Mouse (Mus musculus) urinary bladder, adult 2 months (tissue): ENCODE data around the gene Tcf7l2. TPM values are rescaled to one million over a fixed set of nuclear protein-coding genes. Genes with fewer than 3 reads are reported as not detected.

Source experiments
- DNase-seq: peaks from one replicate; pipeline ENCODE4 v3.0.0; 2022; ENCODE audit warnings: low spot score
- polyA plus RNA-seq: library from polyadenylated mRNA; depleted of rRNA; stranded (reverse); fragments of >200 nt; gene quantifications from 2 replicates; pipeline ENCODE4 v1.2.3, GENCODE M21; 2012; rRNA removed

The Tcf7l2 gene
- 15.7 and 23.2 TPM in 2 replicates for polyA plus RNA-seq

DNA sequence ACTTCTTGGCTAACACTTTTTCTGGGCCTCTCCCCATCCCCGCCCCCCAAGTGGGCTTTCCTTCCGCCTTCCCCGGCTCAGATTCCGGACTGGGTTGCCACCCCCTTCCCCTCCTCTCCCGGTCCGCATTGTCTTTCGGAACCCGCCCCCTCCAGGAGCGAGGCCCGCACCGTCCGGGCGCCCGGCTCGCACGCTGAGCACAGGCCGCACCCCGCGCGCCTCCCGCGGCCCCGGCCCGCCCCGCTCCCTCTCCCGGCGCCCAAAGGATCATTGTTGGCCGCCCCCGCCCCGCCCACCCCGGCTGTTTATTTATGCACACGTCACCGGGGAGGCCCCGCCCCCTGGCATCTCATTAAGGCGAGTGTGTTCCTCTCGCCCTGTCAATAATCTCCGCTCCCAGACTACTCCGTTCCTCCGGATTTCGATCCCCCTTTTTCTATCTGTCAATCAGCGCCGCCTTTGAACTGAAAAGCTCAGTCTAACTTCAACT, at the start of gene Tcf7l2:
Gene Tcf7l2 (plus strand): TSS at position 382 of the 490 bp plus-strand sequence.
- DNase-seq = peak; percentile 89

DNA sequence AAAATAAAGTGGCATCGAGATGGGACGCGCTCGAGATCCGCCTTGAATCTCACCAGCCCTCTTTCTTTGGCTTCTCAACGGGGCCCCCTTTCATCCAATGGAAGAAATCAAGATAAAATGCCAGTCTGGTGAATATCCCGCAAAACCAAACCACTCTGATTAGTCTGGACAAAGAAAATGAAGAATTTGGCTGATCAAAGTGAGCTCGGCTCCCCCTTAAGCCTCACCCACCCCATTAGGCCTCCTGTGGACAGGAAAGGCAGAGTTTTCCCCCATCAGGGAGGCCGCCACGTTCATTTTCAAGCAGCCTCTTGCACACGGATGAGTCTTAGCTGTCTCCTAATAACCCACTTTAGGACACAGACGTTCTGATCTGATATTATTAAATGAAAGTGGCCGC, 47.0 kb upstream of the Tcf7l2 start:
- DNase-seq = no peak

DNA sequence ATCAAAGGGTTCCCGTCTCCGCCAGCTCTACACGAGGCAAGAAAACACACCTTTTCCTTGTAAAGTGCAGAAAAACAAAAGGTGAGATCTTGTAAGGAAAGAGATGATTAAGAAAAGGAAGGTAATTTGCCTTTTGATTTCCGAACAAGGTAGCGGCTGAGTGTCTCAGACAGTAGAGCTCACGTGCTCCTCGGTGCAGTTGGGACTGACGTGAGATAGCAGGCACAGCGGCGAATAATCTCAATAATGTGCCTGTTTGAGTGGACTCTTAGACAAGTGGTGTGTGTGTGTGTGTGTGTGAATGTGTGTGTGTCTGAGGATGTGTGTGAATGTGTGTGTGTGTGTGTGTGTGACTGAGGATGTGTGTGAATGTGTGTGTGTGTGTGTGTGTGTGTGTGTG, 46.2 kb upstream of the Tcf7l2 start:
- no peak for DNase-seq

DNA sequence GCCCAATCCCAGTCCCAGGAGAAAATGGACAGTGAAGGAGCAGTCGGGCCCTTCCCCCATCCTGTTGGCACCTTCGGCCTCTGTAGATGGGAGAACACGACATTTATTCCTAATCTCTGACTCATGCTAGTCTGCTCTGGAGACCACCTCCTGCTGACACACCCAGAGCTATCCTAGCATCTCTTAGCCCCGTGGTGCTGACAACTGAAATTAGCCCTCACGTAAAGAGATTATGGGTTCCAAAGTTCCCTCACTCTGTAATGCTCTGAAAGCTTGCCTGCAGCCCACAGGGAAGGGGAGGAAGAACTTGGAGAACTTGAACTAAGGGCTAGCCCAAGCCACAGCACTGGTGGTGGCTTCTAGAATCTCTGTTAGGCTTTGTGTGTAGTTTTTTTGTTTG, 42.7 kb upstream of the Tcf7l2 start:
- no peak for DNase-seq

- no peak for DNase-seq
These were observed 41.4 kb upstream of the Tcf7l2 start for GRCm38 (mm10) chr19:55700214-55700568.

GRCm38 (mm10) chr19:55700569-55701282, 40.9 kb upstream of the Tcf7l2 start:
- no peak for DNase-seq

DNA sequence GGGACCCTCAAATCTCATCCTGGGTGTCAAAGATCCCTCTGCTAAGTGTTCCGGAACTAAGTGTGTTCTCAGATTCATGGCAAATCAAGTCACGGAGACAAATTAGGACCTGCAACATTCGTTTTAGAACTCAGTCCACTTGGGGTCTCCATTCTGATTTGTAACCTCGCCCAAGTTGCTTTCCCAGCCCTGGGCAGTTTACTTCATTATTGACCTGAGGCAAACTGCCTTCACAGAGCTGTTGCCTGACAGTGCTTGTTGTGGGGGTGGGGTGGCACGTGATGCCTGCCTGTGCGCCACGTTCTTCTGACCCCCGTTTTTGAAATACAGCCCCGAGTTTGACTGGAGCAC, 40.4 kb upstream of the Tcf7l2 start:
- DNase-seq = no peak

DNA sequence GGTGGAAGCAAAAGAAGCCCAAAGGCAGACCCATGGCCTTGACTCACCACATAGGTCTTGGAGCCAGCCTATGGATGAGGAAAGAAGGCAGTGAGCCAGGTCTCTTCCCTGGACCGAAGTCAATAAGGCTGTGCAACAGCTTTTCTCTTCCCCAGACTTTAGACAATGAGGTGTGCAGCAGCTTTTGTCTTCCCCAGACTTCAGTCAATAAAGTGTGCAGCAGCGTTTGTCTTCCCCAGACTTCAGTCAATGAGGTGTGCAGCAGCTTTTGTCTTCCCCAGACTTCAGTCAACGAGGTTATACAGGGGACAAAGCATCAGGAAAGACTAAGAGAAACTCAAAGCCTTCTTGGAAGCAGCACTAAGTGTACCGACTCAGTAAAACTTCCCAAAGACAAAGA, 39.5 kb upstream of the Tcf7l2 start:
- no peak for DNase-seq

DNA sequence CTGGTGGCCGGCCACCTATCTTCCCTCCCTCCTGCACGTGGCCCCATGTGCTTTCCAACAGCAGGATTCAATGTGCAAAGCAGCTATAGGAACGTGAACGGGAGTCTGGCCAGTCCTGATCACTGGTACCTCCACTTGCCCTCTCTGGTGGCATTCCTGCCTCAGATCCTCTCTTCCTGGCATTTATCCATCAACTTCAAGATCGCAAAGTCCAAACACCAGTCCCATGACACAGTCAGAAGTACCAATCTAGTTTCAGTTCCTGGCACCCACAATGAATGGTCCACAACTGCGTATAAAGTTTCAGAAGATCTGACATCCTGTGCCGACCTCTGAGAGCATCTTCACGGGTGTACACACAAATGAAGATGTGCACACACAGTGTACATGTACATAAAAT, 38.9 kb upstream of the Tcf7l2 start:
- DNase-seq = no peak

DNA sequence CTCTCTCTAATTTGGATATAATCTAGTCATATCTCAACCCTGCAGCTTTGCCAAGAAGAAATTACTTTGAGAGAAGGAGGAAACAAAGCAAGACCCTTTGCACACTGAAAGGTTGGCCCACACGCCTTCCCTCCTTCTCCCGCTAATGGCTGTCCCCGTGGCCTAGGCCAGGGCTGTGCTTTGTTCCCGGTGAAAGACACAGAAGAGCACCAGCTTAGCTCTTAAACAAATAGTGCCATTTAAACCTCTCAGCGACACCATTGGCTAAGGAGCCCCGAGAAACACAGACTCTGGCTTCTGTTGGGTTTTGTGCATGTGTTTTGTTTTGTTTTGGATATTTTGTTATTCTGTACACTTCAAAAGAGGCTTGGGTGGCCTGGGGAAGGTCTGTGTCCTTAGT, 37.5 kb upstream of the Tcf7l2 start:
- DNase-seq = no peak

GRCm38 (mm10) chr19:55706300-55706699, 35.3 kb upstream of the Tcf7l2 start:
- DNase-seq = no peak

- DNase-seq = no peak
These were observed 34.8 kb upstream of the Tcf7l2 start for GRCm38 (mm10) chr19:55706806-55707205.

GRCm38 (mm10) chr19:55708031-55708554, 33.5 kb upstream of the Tcf7l2 start:
- no peak for DNase-seq

- DNase-seq = no peak
These were observed 30.8 kb upstream of the Tcf7l2 start for GRCm38 (mm10) chr19:55710841-55711240.

- DNase-seq = no peak
These were observed 29.9 kb upstream of the Tcf7l2 start for GRCm38 (mm10) chr19:55711701-55712100.

DNA sequence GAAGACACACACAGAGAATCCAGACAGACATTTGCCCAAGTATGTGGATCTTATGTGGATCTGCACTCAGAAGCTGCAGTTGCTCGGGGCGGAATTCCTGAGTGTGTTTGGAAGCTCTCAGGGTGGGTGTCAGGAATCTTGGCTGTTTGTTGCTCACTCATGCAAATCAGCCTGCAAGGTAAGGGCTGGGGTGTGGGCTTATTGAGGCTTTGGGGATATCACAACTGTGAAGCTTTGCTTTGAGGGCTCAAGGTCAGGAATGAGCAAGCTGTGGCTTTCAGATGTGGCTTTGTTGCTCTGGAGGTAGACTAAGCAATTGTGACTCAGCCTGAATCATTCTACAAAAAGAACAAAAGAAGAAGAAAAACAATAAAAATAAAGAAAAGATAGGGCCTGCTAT, 28.9 kb upstream of the Tcf7l2 start:
- DNase-seq = no peak

DNA sequence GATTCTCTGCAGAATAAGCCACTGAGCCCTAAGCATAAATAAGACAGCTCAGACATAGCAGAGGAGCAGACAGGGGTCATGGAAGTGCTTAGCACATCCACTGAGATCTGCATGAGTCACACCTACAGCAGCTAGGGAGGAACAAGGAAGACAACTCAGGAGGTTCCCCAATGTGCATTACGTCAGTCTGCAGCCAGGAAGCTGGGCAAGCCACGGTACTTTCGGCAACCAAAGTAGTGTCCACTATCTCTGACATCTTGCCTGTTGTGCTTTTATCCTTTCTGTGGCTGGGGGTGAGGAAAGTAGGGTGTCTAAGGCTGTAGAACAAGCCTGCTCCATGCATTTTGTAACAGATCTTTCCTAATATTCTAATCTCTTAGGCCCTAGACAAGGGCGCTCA, 27.6 kb upstream of the Tcf7l2 start:
- DNase-seq = no peak

DNA sequence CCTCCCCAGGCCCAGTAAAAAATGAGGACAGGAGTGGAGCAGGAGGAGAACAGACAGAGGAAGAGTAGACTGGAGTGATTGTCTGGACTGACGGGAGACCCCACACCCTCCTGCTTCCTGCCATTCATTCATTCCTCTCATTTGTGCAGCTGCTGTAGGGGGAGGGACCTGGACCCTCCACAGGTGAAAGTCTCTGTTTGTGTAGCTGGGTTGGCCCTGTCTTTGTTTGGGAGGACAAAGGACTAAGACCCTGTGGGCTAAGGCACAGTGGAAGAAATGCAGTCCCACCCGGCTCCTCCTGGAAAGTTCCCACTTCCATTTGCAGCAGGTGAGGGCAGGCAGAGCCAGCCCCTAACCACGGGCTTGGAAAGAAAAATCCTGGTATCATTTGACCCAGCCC, 27.0 kb upstream of the Tcf7l2 start:
- DNase-seq = no peak

- DNase-seq = no peak
These were observed 22.5 kb upstream of the Tcf7l2 start for GRCm38 (mm10) chr19:55719083-55719482.

DNA sequence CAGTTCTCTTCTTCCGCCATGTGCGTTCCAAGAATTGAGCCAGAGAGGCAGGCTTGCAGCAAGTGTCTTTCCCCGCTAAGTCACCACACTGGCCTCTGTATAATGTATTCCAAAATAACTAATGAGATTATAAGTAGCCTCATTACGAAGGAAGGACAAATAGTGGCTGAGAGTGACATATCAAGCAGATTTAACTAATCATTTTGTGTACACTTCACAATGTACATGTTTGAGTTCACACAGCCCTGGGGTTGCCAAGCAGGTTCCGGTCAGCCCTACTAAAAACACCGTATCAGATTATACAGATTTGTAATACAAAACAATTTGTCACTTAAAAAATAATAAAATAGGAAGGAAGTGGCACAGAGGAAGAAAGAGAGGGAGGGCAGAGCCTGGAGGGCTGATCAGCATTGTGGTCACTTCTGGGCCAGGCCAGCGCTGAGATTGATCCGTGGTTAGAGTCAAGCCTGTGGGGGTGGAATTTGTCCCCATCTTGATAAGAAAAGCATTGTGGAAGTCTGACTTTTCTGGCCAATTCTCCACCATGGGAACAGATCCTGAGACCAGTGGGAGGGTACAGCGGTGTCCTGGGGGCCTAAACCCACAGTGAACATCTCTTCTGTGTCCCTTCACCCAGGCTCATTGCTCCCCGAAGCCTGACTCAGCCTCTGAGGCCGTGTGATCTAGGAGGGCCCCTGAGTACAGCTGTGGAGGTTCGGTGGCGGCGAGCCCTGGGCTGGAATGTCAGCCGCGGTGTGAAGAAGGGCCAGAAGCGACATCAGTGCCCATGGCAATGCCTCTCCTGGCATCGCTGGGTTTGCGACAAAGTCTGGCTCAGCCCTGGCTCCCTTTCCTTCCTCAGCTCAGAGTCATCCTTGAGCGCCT, 21.9 kb upstream of the Tcf7l2 start:
- no peak for DNase-seq

DNA sequence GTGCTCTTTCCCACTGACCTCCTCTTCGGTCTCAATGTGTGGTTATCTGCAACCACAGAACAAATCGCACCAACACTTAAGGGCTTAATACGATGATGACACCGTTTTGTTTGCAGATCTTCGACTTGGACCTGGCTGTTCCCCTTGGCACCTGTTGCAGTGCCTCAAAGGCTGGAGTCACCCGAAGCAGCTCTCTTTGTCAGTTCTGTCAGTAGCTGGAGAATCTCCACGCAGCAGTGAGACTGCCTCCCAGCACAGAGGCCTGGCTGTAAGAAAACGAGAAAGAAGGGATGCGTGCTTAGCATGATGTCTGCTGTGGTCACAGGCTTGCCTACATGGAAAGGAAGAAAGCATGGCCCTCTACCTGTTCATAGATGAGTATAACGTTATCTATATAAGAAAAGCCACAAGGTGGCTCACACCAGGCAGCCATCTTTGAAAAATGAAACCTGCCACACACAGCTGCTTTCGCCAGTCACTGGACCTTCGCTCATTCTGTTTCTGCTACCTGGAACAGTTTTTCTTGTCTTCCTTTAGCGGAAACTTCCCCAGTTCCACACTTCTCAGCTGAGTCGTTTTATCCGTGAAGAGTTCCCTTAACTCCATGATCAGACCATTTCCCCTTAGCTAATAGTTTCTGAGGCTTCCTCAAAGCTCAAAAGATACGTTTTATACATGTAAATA, 21.1 kb upstream of the Tcf7l2 start:
- no peak for DNase-seq

DNA sequence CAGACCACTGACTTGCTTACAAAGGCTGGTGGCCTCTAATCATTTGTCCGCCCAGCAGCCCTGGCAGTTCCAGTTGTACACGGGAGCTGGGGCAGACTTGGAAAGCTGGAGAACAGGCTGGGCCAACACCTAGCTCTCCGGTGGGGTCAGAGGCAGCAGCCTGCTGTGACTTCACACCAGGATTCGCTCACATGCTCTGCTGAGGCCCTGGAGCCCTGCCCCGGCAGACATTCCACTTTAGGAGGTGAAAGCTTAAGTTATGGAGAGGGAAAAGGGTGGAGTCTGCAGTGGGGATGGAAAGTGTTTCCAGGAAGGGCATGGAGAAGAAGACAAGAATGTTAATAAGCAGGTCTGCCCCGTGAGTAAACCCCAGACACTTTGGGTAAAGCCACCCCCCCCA, 19.2 kb upstream of the Tcf7l2 start:
- DNase-seq = no peak
